Mouse (Mus musculus): Measurements from ENCODE around the gene Olfr460. TPM values are rescaled to one million over a fixed set of nuclear protein-coding genes. Genes with fewer than 3 reads are reported as not detected.

The Olfr460 gene
- not detected in 2 replicates for polyA plus RNA-seq (2012; rRNA removed)

GRCm38 (mm10) chr6:40569187-40569586, at the start of gene Olfr460:
Olfr460 (plus strand) TSS chr6:40569487.

GRCm38 (mm10) chr6:40554950-40555349, 14.3 kb upstream of the Olfr460 start, which contains the start of gene Olfr461:
Olfr461 (minus strand) TSS chr6:40555050.

GRCm38 (mm10) chr6:40585645-40586044, 16.4 kb downstream of the Olfr460 start, which contains the start of gene Clec5a:
Clec5a (minus strand) TSS chr6:40585821.

GRCm38 (mm10) chr6:40613260-40613852, 44.1 kb downstream of the Olfr460 start, which contains the start of gene Tas2r138:
Tas2r138 (minus strand) TSS chr6:40613310.

Other genes starting within 250 kb of the Olfr460 start
- 5.0 and 5.2 TPM in 2 replicates for gene Agk, start 244.3 kb upstream of the Olfr460 start, polyA plus RNA-seq (2012; rRNA removed)
- gene E330009J07Rik, start 133.4 kb upstream of the Olfr460 start, polyA plus RNA-seq (2012; rRNA removed): 8.6 and 9.7 TPM in 2 replicates
- not detected in 2 replicates for gene Wee2, start 130.4 kb upstream of the Olfr460 start, polyA plus RNA-seq (2012; rRNA removed)
- gene Ssbp1, start 98.1 kb upstream of the Olfr460 start, polyA plus RNA-seq (2012; rRNA removed): 5.5 and 7.2 TPM in 2 replicates
- not detected in 2 replicates for gene Tas2r137, start 78.3 kb upstream of the Olfr460 start, polyA plus RNA-seq (2012; rRNA removed)
- gene Tas2r108, start 76.0 kb upstream of the Olfr460 start, polyA plus RNA-seq (2012; rRNA removed): not detected in 2 replicates
- not detected in 2 replicates for gene Prss37, start 50.0 kb upstream of the Olfr460 start, polyA plus RNA-seq (2012; rRNA removed)
- not detected in 2 replicates for gene Olfr461, start 14.4 kb upstream of the Olfr460 start, polyA plus RNA-seq (2012; rRNA removed)
- 0.28 TPM in 1 of 2 replicates, not detected in the other for gene Clec5a, start 16.3 kb downstream of the Olfr460 start, polyA plus RNA-seq (2012; rRNA removed)
- not detected in 2 replicates for gene Tas2r138, start 43.8 kb downstream of the Olfr460 start, polyA plus RNA-seq (2012; rRNA removed)
- 36.4 and 41.1 TPM in 2 replicates for gene Mgam, start 59.3 kb downstream of the Olfr460 start, polyA plus RNA-seq (2012; rRNA removed)

All from colon, adult 2 months (tissue).